Comparison of ENCODE assay signal across 1 mouse cellular context in the genomic region with DNA sequence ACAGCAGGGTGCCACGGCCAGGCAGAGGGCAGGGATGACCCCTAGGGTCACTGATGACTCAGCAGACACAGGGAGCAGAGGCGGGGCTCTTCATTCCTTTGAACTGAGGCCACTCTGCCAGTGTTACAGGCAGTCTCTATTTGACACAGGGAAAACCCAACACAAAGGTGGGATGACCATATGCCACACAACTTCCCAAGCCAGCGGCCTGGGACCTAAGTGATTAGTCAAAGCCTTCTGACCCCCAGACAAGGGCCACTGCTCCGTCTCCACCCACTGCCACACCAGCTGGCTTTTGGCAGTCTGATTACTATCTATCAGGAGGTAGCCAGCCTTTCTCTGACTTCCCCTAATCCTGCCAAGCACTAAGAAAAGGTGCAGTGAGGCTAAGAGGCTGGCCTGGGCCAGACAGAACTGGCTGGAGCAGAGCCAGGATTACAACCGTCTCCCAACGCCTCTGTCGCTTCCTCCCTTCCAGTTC.
A peak's percentile ranks its signal among the peaks of the same experiment; 100 is the strongest.
TF ChIP-seq lines count a peak whose summit lies in the region.

No protein-coding gene starts in this region.

TF ChIP-seq in MEL, 35 proteins besides CTCF, POLR2A, EP300 and RAD21 (continued from another document):
- TF ChIP-seq UBTF (IDR thresholded peaks at IDR 0.05; ENCODE audit: borderline replicate concordance, insufficient read depth, low read depth, low read length) (no peak), NELFE (IDR thresholded peaks at IDR 0.05; ENCODE audit: low read depth, low read length) (no peak), USF2 (IDR thresholded peaks at IDR 0.05; ENCODE audit: borderline replicate concordance in 1 of 2, insufficient read depth in 1 of 2, low read depth in 1 of 2, low read length in 2 of 2) (no peak), E2F4 (IDR thresholded peaks at IDR 0.05; ENCODE audit: borderline replicate concordance, low read depth, low read length) (no peak), MAZ (IDR thresholded peaks at IDR 0.05; ENCODE audit: low read depth, low read length) (peak; percentile 71; the same call in 1 of the 2 replicates), BHLHE40 (IDR thresholded peaks at IDR 0.05; ENCODE audit: borderline replicate concordance, low read depth, low read length) (no peak), ETS1 (IDR thresholded peaks at IDR 0.05; ENCODE audit: low read depth, low read length) (peak; percentile 96), KAT2A (conservative IDR thresholded peaks at IDR 0.05; ENCODE audit: low read depth, low read length) (no peak; the same call in 1 of the 2 replicates), TAL1 (IDR thresholded peaks at IDR 0.05; ENCODE audit: low read length) (peak; percentile 70)
